ENCODE assay signal across 25 mouse cellular contexts in the genomic region with DNA sequence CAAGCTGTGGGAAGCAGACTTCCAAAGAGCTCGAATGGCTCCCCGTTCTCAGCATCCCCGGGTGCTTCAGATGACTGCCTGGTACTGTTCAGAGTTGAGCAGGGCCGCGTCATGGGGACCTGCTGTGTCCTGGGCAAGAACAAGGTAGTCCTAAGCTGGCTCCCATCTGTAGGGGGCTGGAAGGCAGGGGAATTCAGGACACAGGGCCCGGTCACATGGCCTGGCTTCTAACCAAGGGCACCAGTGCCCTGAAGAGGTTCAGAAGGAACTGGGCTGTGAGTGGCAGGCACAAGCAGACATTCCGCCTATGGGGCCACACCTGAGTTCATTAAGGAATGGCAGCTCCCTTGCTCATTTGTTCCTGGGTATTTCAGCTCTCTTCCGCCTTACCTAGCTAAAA. TPM values are rescaled to one million over a fixed set of nuclear protein-coding genes. Genes with fewer than 3 reads are reported as not detected.
DNase-seq lines count a peak whose midpoint lies in the region; ATAC-seq and TF ChIP-seq lines count a peak whose summit lies in the region.
"Had no signal": no experiment of that assay in that cellular context is flagged by ENCODE, and none has a peak within 500 bp of the region (broad histone marks: within the 10 kb centered on the region; RNA-seq: fewer than 3 reads in every experiment).

No protein-coding gene starts in this region.

- H3K36me3 ChIP-seq in hindbrain, postnatal 0 days (ENCODE audit: insufficient read depth, low read length), result no peaks in the 10 kb centered on the region
- H3K36me3 ChIP-seq in hindbrain, embryonic 12.5 days, result no peaks in the 10 kb centered on the region
- no peaks in the 10 kb centered on the region for H3K36me3 ChIP-seq in MEL (ENCODE audit: control insufficient read depth in 1 of 2, insufficient read depth in 2 of 2, low read length in 2 of 2)
- H3K36me3 ChIP-seq: embryonic facial prominence, embryonic 13.5 days; intestine, embryonic 15.5 days; kidney, embryonic 15.5 days; limb, embryonic 12.5 days; liver, embryonic 12.5 days; midbrain, embryonic 12.5 days had no signal

- peak; percentile 36 for DNase-seq in hindbrain, postnatal 0 days (ENCODE audit: low spot score)
- peak; percentile 3 for DNase-seq in MEL (ENCODE audit: low read depth, low spot score)
- DNase-seq in cerebellum, adult 2 months, result peak; percentile 78 to 87
- peak; percentile 71 to 72 for DNase-seq in cerebellum, postnatal 36 days
- no peak for DNase-seq in ovary, postnatal 36 days (ENCODE audit: low spot score)
- DNase-seq: gastrocnemius, postnatal 36 days; kidney, postnatal 4 days; layer of hippocampus, adult 9-11 months; lung, embryonic 14.5 days; lung, postnatal 36 days; thymus, postnatal 25 days had no signal

- H3K4me1 ChIP-seq in hindbrain, postnatal 0 days (ENCODE audit: insufficient read depth, low read length), result peaks cover 29% of the 10 kb centered on the region
- peaks cover 32% of the 10 kb centered on the region for H3K4me1 ChIP-seq in hindbrain, embryonic 12.5 days
- H3K4me1 ChIP-seq in MEL (ENCODE audit: control insufficient read depth in 1 of 2, insufficient read depth in 2 of 2, low read length in 2 of 2), result peaks cover 0 to 5% of the 10 kb centered on the region in 2 experiments; a peak in 1 of 4 replicates
- peaks cover 77% of the 10 kb centered on the region for H3K4me1 ChIP-seq in cerebellum, adult 2 months (ENCODE audit: control insufficient read depth, insufficient read depth, low read length)
- H3K4me1 ChIP-seq: embryonic facial prominence, embryonic 13.5 days; intestine, embryonic 15.5 days; kidney, embryonic 15.5 days; limb, embryonic 12.5 days; liver, embryonic 12.5 days had no signal

- WGBS in hindbrain, postnatal 0 days, result 37% methylated on average over 8 of the region's 8 CpGs
- WGBS in hindbrain, embryonic 12.5 days, result 52% methylated on average over 8 of the region's 8 CpGs
- WGBS in cerebellum, adult 2 months, result 12% methylated on average over 8 of the region's 8 CpGs

- H3K27me3 ChIP-seq in hindbrain, postnatal 0 days (ENCODE audit: insufficient read depth, low read length), result no peaks in the 10 kb centered on the region
- no peaks in the 10 kb centered on the region for H3K27me3 ChIP-seq in hindbrain, embryonic 12.5 days
- H3K27me3 ChIP-seq in MEL (ENCODE audit: control insufficient read depth in 1 of 2, insufficient read depth in 2 of 2, low read length in 2 of 2), result no peaks in the 10 kb centered on the region
- no peaks in the 10 kb centered on the region for H3K27me3 ChIP-seq in cerebellum, adult 2 months (ENCODE audit: control insufficient read depth, insufficient read depth, low read length)
- H3K27me3 ChIP-seq: embryonic facial prominence, embryonic 13.5 days; intestine, embryonic 15.5 days; kidney, embryonic 15.5 days; limb, embryonic 12.5 days; liver, embryonic 12.5 days; midbrain, embryonic 12.5 days had no signal

- no peak overlapping the region for H3K4me2 ChIP-seq in hindbrain, postnatal 0 days (ENCODE audit: low read depth, low read length)
- no peak overlapping the region for H3K4me2 ChIP-seq in hindbrain, embryonic 12.5 days (replicated peaks)
- H3K4me2 ChIP-seq: embryonic facial prominence, embryonic 13.5 days; intestine, embryonic 15.5 days; kidney, embryonic 15.5 days; limb, embryonic 12.5 days; liver, embryonic 12.5 days; lung, embryonic 14.5 days; midbrain, embryonic 12.5 days had no signal

- no peaks in the 10 kb centered on the region for H3K9me3 ChIP-seq in hindbrain, postnatal 0 days (ENCODE audit: low read length)
- H3K9me3 ChIP-seq in hindbrain, embryonic 12.5 days (replicated peaks), result no peaks in the 10 kb centered on the region
- H3K9me3 ChIP-seq in MEL (replicated peaks; ENCODE audit: insufficient read depth, low read length), result no peaks in the 10 kb centered on the region
- H3K9me3 ChIP-seq: embryonic facial prominence, embryonic 13.5 days; intestine, embryonic 15.5 days; kidney, embryonic 15.5 days; limb, embryonic 12.5 days; liver, embryonic 12.5 days; midbrain, embryonic 12.5 days had no signal

- no peak for TF ChIP-seq EP300 in MEL (IDR thresholded peaks at IDR 0.05; ENCODE audit: low read depth in 1 of 2, low read length in 2 of 2)

- H3K9ac ChIP-seq in hindbrain, postnatal 0 days (replicated peaks; ENCODE audit: low read length), result no peak overlapping the region
- no peak overlapping the region for H3K9ac ChIP-seq in hindbrain, embryonic 12.5 days
- H3K9ac ChIP-seq in MEL (ENCODE audit: control insufficient read depth, low read depth, low read length, poor library complexity, severe bottlenecking), result no peak overlapping the region
- H3K9ac ChIP-seq: embryonic facial prominence, embryonic 13.5 days; intestine, embryonic 15.5 days; kidney, embryonic 15.5 days; limb, embryonic 12.5 days; liver, embryonic 12.5 days; lung, embryonic 14.5 days; midbrain, embryonic 12.5 days had no signal

- no peak for TF ChIP-seq RAD21 in MEL (IDR thresholded peaks at IDR 0.05; ENCODE audit: low read depth, low read length)

- no peak for TF ChIP-seq POLR2A in MEL (IDR thresholded peaks at IDR 0.05; ENCODE audit: control insufficient read depth in 1 of 2, insufficient read depth in 1 of 2, low read depth in 1 of 2, low read length in 2 of 2, poor library complexity in 1 of 2)
- no peak for TF ChIP-seq POLR2A in cerebellum, adult 2 months (IDR thresholded peaks at IDR 0.05; ENCODE audit: borderline replicate concordance, insufficient read depth, low read length)

- H3K79me2 ChIP-seq in MEL (ENCODE audit: control insufficient read depth, insufficient read depth, low read length, poor library complexity), result no peaks in the 10 kb centered on the region

- H3K4me3 ChIP-seq in hindbrain, postnatal 0 days (ENCODE audit: low read length), result no peak overlapping the region
- H3K4me3 ChIP-seq in hindbrain, embryonic 12.5 days, result no peak overlapping the region
- H3K4me3 ChIP-seq in MEL (ENCODE audit: control insufficient read depth in 1 of 2, insufficient read depth in 1 of 2, low read depth in 2 of 2, low read length in 2 of 2), result no peak overlapping the region
- no peak overlapping the region for H3K4me3 ChIP-seq in cerebellum, adult 2 months (replicated peaks; ENCODE audit: insufficient read depth, low read depth, low read length)
- H3K4me3 ChIP-seq: embryonic facial prominence, embryonic 13.5 days; intestine, embryonic 15.5 days; kidney, embryonic 15.5 days; left cerebral cortex, adult 2 months; limb, embryonic 12.5 days; liver, embryonic 12.5 days; midbrain, embryonic 12.5 days had no signal

- TF ChIP-seq CTCF in hindbrain, postnatal 0 days (IDR thresholded peaks at IDR 0.05; ENCODE audit: low read depth), result no peak
- TF ChIP-seq CTCF in MEL (IDR thresholded peaks at IDR 0.05 in 2 of 3, conservative IDR thresholded peaks at IDR 0.05 in 1 of 3; ENCODE audit: control insufficient read depth in 1 of 3, insufficient read depth in 1 of 3, low read depth in 2 of 3, low read length in 3 of 3, poor library complexity in 1 of 3, severe bottlenecking in 1 of 3), result no peak
- no peak for TF ChIP-seq CTCF in cerebellum, adult 2 months (IDR thresholded peaks at IDR 0.05; ENCODE audit: borderline replicate concordance, insufficient read depth, low read depth, low read length)

- peak overlapping the region; percentile 78 for H3K27ac ChIP-seq in hindbrain, postnatal 0 days
- H3K27ac ChIP-seq in hindbrain, embryonic 12.5 days, result no peak overlapping the region
- no peak overlapping the region for H3K27ac ChIP-seq in MEL (ENCODE audit: control insufficient read depth, low read depth, low read length)
- H3K27ac ChIP-seq in cerebellum, adult 2 months (ENCODE audit: insufficient read depth, low read length), result peak overlapping the region; percentile 58
- H3K27ac ChIP-seq: embryonic facial prominence, embryonic 13.5 days; intestine, embryonic 15.5 days; kidney, embryonic 15.5 days; left cerebral cortex, adult 2 months; limb, embryonic 12.5 days; liver, embryonic 12.5 days; midbrain, embryonic 12.5 days had no signal

- ATAC-seq in hindbrain, postnatal 0 days, result no peak
- ATAC-seq in hindbrain, embryonic 12.5 days (ENCODE audit: low FRiP score), result no peak
- ATAC-seq in megakaryocyte, adult 5-6 weeks (ENCODE audit: poor library complexity, severe bottlenecking), result no peak
- ATAC-seq: forebrain, embryonic 14.5 days; intestine, embryonic 15.5 days; liver, embryonic 12.5 days had no signal

TF ChIP-seq in MEL, 35 proteins besides CTCF, POLR2A, EP300 and RAD21:
- TF ChIP-seq JUND (IDR thresholded peaks at IDR 0.05; ENCODE audit: low read depth, low read length) (no peak), ZMIZ1 (IDR thresholded peaks at IDR 0.05; ENCODE audit: low read depth, low read length) (no peak), MAZ (IDR thresholded peaks at IDR 0.05; ENCODE audit: low read depth, low read length) (no peak), SMC3 (IDR thresholded peaks at IDR 0.05; ENCODE audit: low read depth, low read length) (no peak), POLR2AphosphoS2 (IDR thresholded peaks at IDR 0.05; ENCODE audit: low read length) (no peak), ELF1 (IDR thresholded peaks at IDR 0.05; ENCODE audit: low read depth, low read length) (no peak), RCOR1 (IDR thresholded peaks at IDR 0.05; ENCODE audit: low read depth, low read length) (no peak), SIN3A (IDR thresholded peaks at IDR 0.05; ENCODE audit: low read length) (no peak), MAX (IDR thresholded peaks at IDR 0.05; ENCODE audit: low read length) (no peak), UBTF (IDR thresholded peaks at IDR 0.05; ENCODE audit: borderline replicate concordance, insufficient read depth, low read depth, low read length) (no peak), ETS1 (IDR thresholded peaks at IDR 0.05; ENCODE audit: low read depth, low read length) (no peak), TBP (IDR thresholded peaks at IDR 0.05; ENCODE audit: low read depth, low read length) (no peak)

RNA-seq across cellular contexts. Expression of a gene that starts 37.7 kb away (rescaled TPM):
- total RNA-seq in hindbrain, postnatal 0 days (2014; rRNA removed), result 22.5 and 24.4 TPM in 2 replicates
- polyA plus RNA-seq in hindbrain, postnatal 0 days (2015; fragmentation: Nextera tagmentation; extraction: Ambion mirVana), result 19.8 and 21.6 TPM in 2 replicates
- polyA plus RNA-seq in hindbrain, embryonic 12.5 days (2016; fragmentation: Nextera tagmentation; extraction: Ambion mirVana), result 4.2 and 4.6 TPM in 2 replicates
- not detected in 2 replicates for total RNA-seq in MEL (2012; rRNA removed)
- polyA plus RNA-seq in MEL (2012; ENCODE audit: insufficient read depth in 1 of 2, insufficient read length in 2 of 2, low read depth in 1 of 2, low replicate concordance in 2 of 2, missing spikeins in 1 of 2), result not detected
- 45.8 and 48.5 TPM in 2 replicates for polyA plus RNA-seq in cerebellum, adult 2 months (2012; rRNA removed)
- not detected in 2 replicates for total RNA-seq in megakaryocyte, adult 5-6 weeks (2015)
- total RNA-seq in megakaryocyte, adult 5-6 weeks (2017), result not detected in 2 replicates
- total RNA-seq: CH12.LX; gastrocnemius, postnatal 36 days; heart, adult 8-10 months; hematopoietic stem cell, adult 5-6 weeks had no signal
- polyA plus RNA-seq: heart, embryonic 16.5 days; limb, embryonic 12.5 days; liver, embryonic 12.5 days; lung, embryonic 14.5 days had no signal

Comparison
In these comparisons a context has a peak if more than half of its experiments do, and no peak if none do; other contexts are left out.
1. H3K27ac ChIP-seq: peak in hindbrain, postnatal 0 days (single experiment) and cerebellum, adult 2 months (single experiment); none in hindbrain, embryonic 12.5 days (single experiment) and MEL (single experiment).